Mouse (Mus musculus): ENCODE measurements around the gene Dot1l. TPM values are rescaled to one million over a fixed set of nuclear protein-coding genes. Genes with fewer than 3 reads are reported as not detected.
A peak's percentile ranks its signal among the peaks of the same experiment; 100 is the strongest.

Gene Dot1l
- total and polyA plus RNA-seq, 2 experiments from 2014 or later: 13.4 to 34.4 TPM

DNA sequence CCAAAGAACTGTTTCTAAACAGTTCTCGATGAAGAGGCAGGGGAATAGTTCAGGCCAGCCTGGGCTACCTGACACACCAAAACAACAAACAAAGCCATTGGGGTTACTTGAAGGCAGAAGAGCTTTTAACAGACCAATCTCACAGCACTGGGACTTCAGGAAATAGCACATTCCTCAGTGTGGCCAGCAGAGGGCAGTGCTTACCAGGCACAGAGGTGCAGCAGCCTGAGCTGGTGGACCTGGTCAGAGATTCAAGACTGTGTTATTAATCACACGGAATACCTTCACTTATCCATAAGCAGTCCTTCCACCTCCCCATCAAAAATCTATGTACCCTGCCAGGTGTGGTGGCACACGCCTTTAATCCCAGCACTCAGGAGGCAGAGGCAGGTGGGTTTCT, 7.6 kb upstream of the Dot1l start:
- DNase-seq (ENCODE audit: low spot score) (peak; percentile 78), ATAC-seq (ENCODE audit: low FRiP score) (no peak)
- TF ChIP-seq CTCF (IDR thresholded peaks at IDR 0.05): peak; percentile 96
- Histone ChIP-seq H3K27me3 (ENCODE audit: insufficient read depth, low read length) (no peaks in the 10 kb centered on the region), H3K27ac (ENCODE audit: low read depth, low read length) (no peak overlapping the region), H3K9me3 (ENCODE audit: low read length) (no peaks in the 10 kb centered on the region), H3K4me1 (ENCODE audit: insufficient read depth, low read length) (no peaks in the 10 kb centered on the region), H3K4me3 (ENCODE audit: low read depth, low read length) (no peak overlapping the region), H3K4me2 (ENCODE audit: low read depth, low read length, poor library complexity, severe bottlenecking) (no peak overlapping the region), H3K36me3 (ENCODE audit: insufficient read depth, low read length) (no peaks in the 10 kb centered on the region), H3K9ac (replicated peaks; ENCODE audit: low read length, poor library complexity, severe bottlenecking) (no peak overlapping the region)
- 9% methylated on average over 3 of the region's 3 CpGs for WGBS

DNA sequence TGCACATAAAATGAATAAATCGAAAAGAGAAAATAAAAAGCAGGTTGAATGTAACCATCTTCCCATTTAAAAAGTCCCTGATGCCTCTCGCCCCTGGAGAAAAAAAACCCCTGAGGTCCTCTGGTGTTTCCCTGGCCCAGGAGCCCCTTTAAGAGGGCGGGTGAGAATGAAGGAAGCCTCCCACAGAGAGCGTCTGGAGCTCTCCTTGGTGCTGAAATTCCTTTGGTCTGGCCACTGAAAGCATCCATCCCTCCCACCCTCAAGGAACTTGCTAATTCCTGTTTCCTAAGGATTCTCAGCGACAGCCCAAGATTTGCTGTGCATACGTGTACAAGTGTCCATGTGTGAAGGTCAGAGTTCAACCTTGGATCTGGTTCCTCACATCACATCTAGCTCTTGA, 6.4 kb upstream of the Dot1l start:
- DNase-seq (ENCODE audit: low spot score): peak; percentile 44
- Histone ChIP-seq H3K27ac (ENCODE audit: low read depth, low read length) (no peak overlapping the region; the same call in 1 of the 2 replicates), H3K36me3 (ENCODE audit: insufficient read depth, low read length) (no peaks in the 10 kb centered on the region), H3K9me3 (ENCODE audit: low read length) (no peaks in the 10 kb centered on the region), H3K4me3 (ENCODE audit: low read depth, low read length) (no peak overlapping the region), H3K9ac (replicated peaks; ENCODE audit: low read length, poor library complexity, severe bottlenecking) (no peak overlapping the region), H3K4me1 (ENCODE audit: insufficient read depth, low read length) (no peaks in the 10 kb centered on the region), H3K4me2 (ENCODE audit: low read depth, low read length, poor library complexity, severe bottlenecking) (no peak overlapping the region), H3K27me3 (ENCODE audit: insufficient read depth, low read length) (no peaks in the 10 kb centered on the region)
- no peak for ATAC-seq (ENCODE audit: low FRiP score)
- WGBS: 11% methylated on average over 6 of the region's 6 CpGs
- TF ChIP-seq CTCF (IDR thresholded peaks at IDR 0.05): no peak

DNA sequence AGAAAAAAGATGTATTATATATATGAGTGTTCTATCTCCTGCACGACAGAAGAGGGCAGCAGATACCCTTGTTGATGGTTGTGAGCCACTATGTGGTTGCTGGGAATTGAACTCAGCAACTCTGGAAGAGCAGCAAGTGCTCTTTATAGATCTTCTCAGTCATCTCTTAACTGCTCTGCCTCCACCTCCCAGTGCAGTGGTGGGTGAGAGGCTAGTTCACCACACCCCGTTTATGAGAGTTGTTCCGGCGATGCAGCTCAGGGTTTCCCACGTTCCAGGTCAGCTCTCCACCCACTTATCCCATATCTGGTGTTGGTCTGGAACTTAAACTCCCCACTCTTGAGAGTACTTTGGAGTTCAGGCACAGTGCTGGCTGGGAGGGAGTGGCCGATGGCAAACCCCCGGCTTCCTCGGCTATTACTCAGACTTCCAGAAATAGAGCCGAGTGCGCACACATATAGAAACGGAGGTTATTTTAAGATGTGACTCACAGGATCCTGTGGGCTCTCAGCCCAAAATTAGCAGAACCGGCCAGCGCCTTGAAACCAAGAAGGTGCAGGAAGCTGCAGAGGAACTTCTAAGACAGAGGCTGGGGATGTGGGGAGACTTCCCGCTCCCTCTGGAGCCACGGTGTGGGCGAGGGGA, 3.7 kb upstream of the Dot1l start:
- peak overlapping the region; percentile 36; the same call in 1 of the 2 replicates for H3K4me2 ChIP-seq (ENCODE audit: low read depth, low read length, poor library complexity, severe bottlenecking)
- H3K9me3 ChIP-seq (ENCODE audit: low read length): no peaks in the 10 kb centered on the region
- DNase-seq (ENCODE audit: low spot score) (no peak), ATAC-seq (ENCODE audit: low FRiP score) (no peak)
- peak overlapping the region; percentile 2; the same call in 1 of the 2 replicates for H3K4me3 ChIP-seq (ENCODE audit: low read depth, low read length)
- no peak overlapping the region for H3K9ac ChIP-seq (replicated peaks; ENCODE audit: low read length, poor library complexity, severe bottlenecking)
- TF ChIP-seq CTCF (IDR thresholded peaks at IDR 0.05): peak; percentile 48
- 15% methylated on average over 16 of the region's 16 CpGs for WGBS
- H3K27me3 ChIP-seq (ENCODE audit: insufficient read depth, low read length): no peaks in the 10 kb centered on the region
- H3K36me3 ChIP-seq (ENCODE audit: insufficient read depth, low read length): no peaks in the 10 kb centered on the region
- peaks cover 5% of the 10 kb centered on the region; the same call in 1 of the 2 replicates for H3K4me1 ChIP-seq (ENCODE audit: insufficient read depth, low read length)
- no peak overlapping the region for H3K27ac ChIP-seq (ENCODE audit: low read depth, low read length)

DNA sequence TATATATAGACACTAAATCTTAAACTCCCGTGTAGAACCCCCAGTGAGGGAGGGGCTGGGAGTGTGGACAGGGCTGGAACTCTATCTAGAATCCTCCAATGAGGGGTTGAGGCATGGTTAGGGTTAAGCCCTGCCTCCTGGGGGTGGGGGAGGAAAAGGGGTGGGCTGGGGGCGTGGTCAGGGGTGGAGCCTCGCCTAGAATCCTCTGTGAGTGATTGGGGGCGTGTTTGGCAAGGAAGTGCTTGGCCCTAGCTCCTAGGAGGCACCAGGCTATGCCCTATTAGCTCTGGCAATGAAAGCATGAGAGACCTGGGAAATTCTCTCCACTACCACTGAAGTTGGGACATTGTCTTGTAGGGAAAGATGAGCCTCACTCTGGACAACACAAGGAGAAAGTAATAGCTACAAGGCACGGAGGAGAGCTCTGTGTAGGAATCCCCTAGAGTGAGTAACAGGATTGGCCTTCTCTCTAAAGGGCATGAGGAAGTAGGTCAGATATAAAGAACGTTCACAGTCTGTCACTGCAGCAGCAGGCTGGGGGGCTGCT, 2.9 kb upstream of the Dot1l start:
- Histone ChIP-seq H3K4me1 (ENCODE audit: insufficient read depth, low read length) (peaks cover 12% of the 10 kb centered on the region), H3K9ac (replicated peaks; ENCODE audit: low read length, poor library complexity, severe bottlenecking) (no peak overlapping the region), H3K4me3 (ENCODE audit: low read depth, low read length) (peak overlapping the region; percentile 2; the same call in 1 of the 2 replicates), H3K4me2 (ENCODE audit: low read depth, low read length, poor library complexity, severe bottlenecking) (peak overlapping the region; percentile 36; the same call in 1 of the 2 replicates), H3K27me3 (ENCODE audit: insufficient read depth, low read length) (no peaks in the 10 kb centered on the region), H3K36me3 (ENCODE audit: insufficient read depth, low read length) (no peaks in the 10 kb centered on the region), H3K27ac (ENCODE audit: low read depth, low read length) (no peak overlapping the region), H3K9me3 (ENCODE audit: low read length) (no peaks in the 10 kb centered on the region)
- ATAC-seq (ENCODE audit: low FRiP score) (0 out of 2 replicates have a peak, but pooled peaks have one; percentile 10), DNase-seq (ENCODE audit: low spot score) (peak; percentile 65)
- TF ChIP-seq CTCF (IDR thresholded peaks at IDR 0.05): no peak
- WGBS: 4% methylated on average over 6 of the region's 6 CpGs

DNA sequence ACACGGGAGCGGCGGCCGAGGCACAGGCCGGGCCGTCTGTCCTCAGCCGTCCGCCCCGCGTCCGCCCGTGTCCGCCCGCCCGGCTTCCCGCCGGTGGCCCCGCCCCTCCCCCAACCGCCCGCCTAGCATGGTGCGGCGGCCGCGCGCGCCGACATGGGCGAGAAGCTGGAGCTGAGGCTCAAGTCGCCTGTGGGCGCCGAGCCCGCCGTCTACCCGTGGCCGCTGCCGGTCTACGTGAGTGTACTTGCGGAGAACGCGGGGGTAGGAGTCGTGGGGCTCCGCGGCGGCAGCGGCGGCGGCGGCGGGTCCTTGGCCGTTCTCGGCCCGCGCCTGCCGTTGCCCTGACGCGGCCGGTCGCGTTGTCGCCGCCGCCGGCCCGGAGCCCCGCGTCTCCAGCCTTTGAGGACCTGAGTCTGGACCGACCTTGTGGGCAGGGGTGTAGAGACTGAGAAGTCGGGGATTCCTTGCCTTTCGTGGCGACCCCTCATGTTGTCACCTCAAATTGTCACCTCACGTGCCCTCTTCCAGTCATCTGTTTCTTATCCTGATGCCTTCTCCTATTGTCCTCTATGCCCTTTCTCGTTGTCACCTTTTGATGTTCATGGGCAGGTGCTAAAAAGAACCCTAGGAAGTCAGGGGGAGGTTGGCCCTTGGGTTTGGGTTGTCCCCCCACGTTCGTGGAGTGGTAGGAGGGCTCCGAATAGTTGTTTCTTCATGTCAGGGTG, 447 bp downstream of the Dot1l start:
- under 1% methylated on average over 62 of the region's 75 CpGs for WGBS
- H3K36me3 ChIP-seq (ENCODE audit: insufficient read depth, low read length): no peaks in the 10 kb centered on the region
- TF ChIP-seq CTCF (IDR thresholded peaks at IDR 0.05): no peak

DNA sequence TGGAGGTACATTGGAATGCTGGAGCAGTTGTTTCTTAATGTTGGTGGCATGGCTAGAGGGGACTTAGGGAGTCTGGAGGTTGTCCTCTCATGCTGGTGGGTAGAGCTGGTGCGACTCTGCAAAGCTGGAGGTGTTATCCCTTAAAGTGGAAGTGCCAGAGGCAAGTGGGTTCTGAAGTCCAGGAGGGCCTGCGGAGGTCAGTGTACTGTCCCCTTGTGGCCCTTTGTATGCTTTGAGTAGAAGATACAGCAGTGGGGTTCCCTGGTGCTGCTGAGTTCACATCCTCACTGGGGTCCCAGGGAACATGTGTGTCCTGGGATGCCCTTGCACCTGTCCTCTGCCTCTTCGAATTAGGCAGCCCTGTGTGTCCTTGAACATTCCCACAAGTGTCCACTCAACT, 1.1 kb downstream of the Dot1l start:
- ATAC-seq (ENCODE audit: low FRiP score) (no peak), DNase-seq (ENCODE audit: low spot score) (no peak)
- H3K27ac ChIP-seq (ENCODE audit: low read depth, low read length): 0 out of 2 replicates have a peak overlapping the region, but pooled peaks have one; percentile 86
- peak overlapping the region; percentile 94 for H3K4me2 ChIP-seq (ENCODE audit: low read depth, low read length, poor library complexity, severe bottlenecking)
- H3K27me3 ChIP-seq (ENCODE audit: insufficient read depth, low read length): no peaks in the 10 kb centered on the region
- H3K36me3 ChIP-seq (ENCODE audit: insufficient read depth, low read length): no peaks in the 10 kb centered on the region
- no peak for TF ChIP-seq CTCF (IDR thresholded peaks at IDR 0.05)
- peaks cover 22% of the 10 kb centered on the region for H3K4me1 ChIP-seq (ENCODE audit: insufficient read depth, low read length)
- no peaks in the 10 kb centered on the region for H3K9me3 ChIP-seq (ENCODE audit: low read length)
- peak overlapping the region; percentile 92 for H3K9ac ChIP-seq (replicated peaks; ENCODE audit: low read length, poor library complexity, severe bottlenecking)
- WGBS: 25% methylated on average over 3 of the region's 3 CpGs
- peak overlapping the region; percentile 97 for H3K4me3 ChIP-seq (ENCODE audit: low read depth, low read length)

More for the DNA sequence above, 447 bp downstream of the Dot1l start:
- peak overlapping the region; percentile 86 for H3K27ac ChIP-seq (ENCODE audit: low read depth, low read length)
- H3K4me1 ChIP-seq (ENCODE audit: insufficient read depth, low read length): peaks cover 22% of the 10 kb centered on the region
- DNase-seq (ENCODE audit: low spot score) (peak; percentile 26), ATAC-seq (ENCODE audit: low FRiP score) (no peak)
- H3K9me3 ChIP-seq (ENCODE audit: low read length): no peaks in the 10 kb centered on the region
- H3K4me3 ChIP-seq (ENCODE audit: low read depth, low read length): peak overlapping the region; percentile 97
- peak overlapping the region; percentile 92 for H3K9ac ChIP-seq (replicated peaks; ENCODE audit: low read length, poor library complexity, severe bottlenecking)
- no peaks in the 10 kb centered on the region for H3K27me3 ChIP-seq (ENCODE audit: insufficient read depth, low read length)
- H3K4me2 ChIP-seq (ENCODE audit: low read depth, low read length, poor library complexity, severe bottlenecking): peak overlapping the region; percentile 94

All from midbrain, postnatal 0 days (tissue).